Mouse (Mus musculus) embryonic facial prominence, embryonic 12.5 days (tissue): ENCODE measurements around the gene Nlrp4f. TPM values are rescaled to one million over a fixed set of nuclear protein-coding genes. Genes with fewer than 3 reads are reported as not detected.
A peak's percentile ranks its signal among the peaks of the same experiment; 100 is the strongest.

Experiments
- ATAC-seq: fragments of 200-750 bp; cut with Nextera tagmentation; 2 replicates; pipeline ENCODE4 v1.8.0; 2017; ENCODE audit not compliant: insufficient number of reproducible peaks, insufficient read depth, low FRiP score, low TSS enrichment
- H3K27ac ChIP-seq: fragments of 300-500 bp; sonication (generic); 2 replicates; pipeline ENCODE4 v1.5.1; 2016; ENCODE audit warnings: mild to moderate bottlenecking
- H3K27me3 ChIP-seq: fragments of 300-500 bp; sonication (generic); 2 replicates; pipeline ENCODE4 v1.6.1; 2016; ENCODE audit warnings: mild to moderate bottlenecking, moderate library complexity
- H3K36me3 ChIP-seq: fragments of 300-500 bp; sonication (generic); 2 replicates; pipeline ENCODE4 v1.6.1; 2016; ENCODE audit warnings: mild to moderate bottlenecking
- H3K4me1 ChIP-seq: fragments of 300-500 bp; sonication (generic); 2 replicates; pipeline ENCODE4 v1.6.1; 2016
- H3K4me2 ChIP-seq: fragments of 300-500 bp; sonication (generic); replicated peaks from 2 replicates; pipeline ENCODE4 v1.6.1; 2016; ENCODE audit warnings: mild to moderate bottlenecking, moderate library complexity
- H3K4me3 ChIP-seq: fragments of 300-500 bp; sonication (generic); 2 replicates; pipeline ENCODE4 v1.5.1; 2016; ENCODE audit warnings: mild to moderate bottlenecking
- H3K9ac ChIP-seq: fragments of 300-500 bp; sonication (generic); 2 replicates; pipeline ENCODE4 v1.6.1; 2016; ENCODE audit warnings: mild to moderate bottlenecking, moderate library complexity
- H3K9me3 ChIP-seq: fragments of 300-500 bp; sonication (generic); 2 replicates; pipeline ENCODE4 v1.6.1; 2016; ENCODE audit warnings: mild to moderate bottlenecking, moderate library complexity
- WGBS: fragments of 180-500 bp; shearing (Covaris S2); methylation state at CpG from one replicate; pipeline ENCODE4 v1.1.7; 2016; 5-methylcytosine and 5-hydroxymethylcytosine counted together
- polyA plus RNA-seq: library from polyadenylated mRNA; unstranded; fragments of >200 nt; fragmentation: Nextera tagmentation; extraction: Ambion mirVana; gene quantifications from 2 replicates; pipeline ENCODE4 v1.2.1, GENCODE M21; 2016

Nlrp4f gene
- polyA plus RNA-seq, 1 experiment from 2014 or later: not detected

- Histone ChIP-seq H3K9me3 (0 out of 2 replicates have a peak, but pooled peaks cover 3% of the 10 kb centered on the region), H3K27ac (no peak overlapping the region), H3K9ac (no peak overlapping the region), H3K4me1 (no peaks in the 10 kb centered on the region), H3K4me2 (peak overlapping the region; percentile 43), H3K27me3 (no peaks in the 10 kb centered on the region), H3K4me3 (0 out of 2 replicates have a peak overlapping the region, but pooled peaks have one; percentile 5), H3K36me3 (no peaks in the 10 kb centered on the region)
- ATAC-seq: no peak
- 18% methylated on average over 46 of the region's 46 CpGs for WGBS
Observed at GRCm38 (mm10) chr13:65175734-65176471, 29.9 kb downstream of the Nlrp4f start.

DNA sequence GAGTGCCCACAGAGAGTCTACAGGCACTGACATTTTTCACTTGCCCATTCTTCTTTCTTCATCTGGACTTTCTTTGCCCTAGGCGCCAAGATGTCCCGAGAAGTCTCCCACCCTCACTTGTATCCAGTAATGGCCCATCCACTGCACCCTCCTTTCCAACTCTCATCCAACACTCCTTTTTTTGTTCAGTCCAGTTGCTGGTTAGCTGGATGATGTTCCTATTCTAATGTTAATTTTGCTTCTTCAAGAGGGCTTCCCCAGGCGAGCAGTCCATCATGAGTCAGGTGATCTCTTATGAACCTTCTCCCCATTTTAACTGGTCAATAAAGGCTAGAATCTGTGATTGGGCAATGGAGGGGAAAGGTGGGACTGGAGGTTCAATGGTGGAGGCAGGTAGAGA lies 31.7 kb downstream of the Nlrp4f start:
- Histone ChIP-seq H3K4me3 (no peak overlapping the region), H3K27ac (no peak overlapping the region), H3K9ac (no peak overlapping the region), H3K27me3 (no peaks in the 10 kb centered on the region), H3K9me3 (0 out of 2 replicates have a peak, but pooled peaks cover 3% of the 10 kb centered on the region), H3K4me2 (no peak overlapping the region), H3K36me3 (no peaks in the 10 kb centered on the region), H3K4me1 (no peaks in the 10 kb centered on the region)
- ATAC-seq: no peak
- WGBS: 83% methylated on average over 3 of the region's 3 CpGs

GRCm38 (mm10) chr13:65149940-65150339 lies 55.8 kb downstream of the Nlrp4f start, which contains the start of gene Olfr466:
Gene Olfr466, plus strand, starts transcription at chr13:65150240.
- 73% methylated on average over 1 of the region's 1 CpGs for WGBS
- no peaks in the 10 kb centered on the region for H3K9me3 ChIP-seq
- no peak for ATAC-seq
- no peak within 1 kb of the TSS for H3K4me2 ChIP-seq
- H3K27ac ChIP-seq: no peak within 1 kb of the TSS
- H3K27me3 ChIP-seq: no peaks in the 10 kb centered on the region
- H3K4me3 ChIP-seq: no peak within 1 kb of the TSS
- no peak within 1 kb of the TSS for H3K9ac ChIP-seq
- H3K4me1 ChIP-seq: no peaks in the 10 kb centered on the region
- no peaks in the 10 kb centered on the region for H3K36me3 ChIP-seq

DNA sequence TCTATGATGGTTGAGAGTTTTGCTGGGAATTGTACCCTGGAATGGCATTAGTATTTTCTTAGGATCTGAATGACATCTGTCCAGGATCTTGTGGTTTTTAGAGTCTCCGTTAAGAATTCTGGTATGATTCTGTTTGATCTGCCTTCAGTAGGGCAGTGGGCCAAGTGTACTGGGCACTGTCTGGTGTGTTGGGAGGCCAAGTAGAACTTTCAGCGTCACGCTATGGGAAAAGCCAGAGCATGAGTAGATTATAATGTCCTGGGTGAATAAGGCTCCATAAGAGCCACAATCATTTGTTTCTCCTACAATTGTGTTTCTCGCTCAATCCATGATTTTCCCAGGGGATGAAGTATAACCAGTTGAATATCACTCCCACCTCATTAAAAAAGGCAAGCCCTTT lies 68.0 kb downstream of the Nlrp4f start, which contains the start of gene Olfr465-ps1:
Olfr465-ps1 (plus strand) TSS at position 301 of the 400 bp plus-strand sequence.
- no peak for ATAC-seq
- 0 out of 2 replicates have a peak, but pooled peaks cover 4% of the 10 kb centered on the region for H3K9me3 ChIP-seq
- H3K4me3 ChIP-seq: no peak within 1 kb of the TSS
- WGBS: 88% methylated on average over 4 of the region's 4 CpGs
- no peak within 1 kb of the TSS for H3K9ac ChIP-seq
- no peaks in the 10 kb centered on the region for H3K36me3 ChIP-seq
- no peaks in the 10 kb centered on the region for H3K4me1 ChIP-seq
- no peaks in the 10 kb centered on the region for H3K27me3 ChIP-seq
- no peak within 1 kb of the TSS for H3K4me2 ChIP-seq
- no peak within 1 kb of the TSS for H3K27ac ChIP-seq

Other genes starting within 250 kb of the Nlrp4f start
- gene Spata31d1c, start 172.9 kb downstream of the Nlrp4f start, polyA plus RNA-seq: not detected in 2 replicates
- not detected in 2 replicates for gene Prss47, start 153.2 kb downstream of the Nlrp4f start, polyA plus RNA-seq
- 57.1 and 60.5 TPM in 2 replicates for gene Mfsd14b, start 93.0 kb downstream of the Nlrp4f start, polyA plus RNA-seq
- not detected in 2 replicates for gene Olfr465-ps1, start 67.9 kb downstream of the Nlrp4f start, polyA plus RNA-seq
- gene Olfr466, start 55.7 kb downstream of the Nlrp4f start, polyA plus RNA-seq: not detected in 2 replicates
- not detected in 2 replicates for gene Gm10775, start 53.6 kb upstream of the Nlrp4f start, polyA plus RNA-seq
- gene Zfp369, start 72.8 kb upstream of the Nlrp4f start, polyA plus RNA-seq: 19.2 and 20.8 TPM in 2 replicates